Mouse (Mus musculus): ENCODE results near the gene Mipep. TPM values are rescaled to one million over a fixed set of nuclear protein-coding genes. Genes with fewer than 3 reads are reported as not detected.

Mipep gene
- 20.9 TPM for polyA plus RNA-seq (2021)

- POLR2A ChIA-PET = no interaction called here
- in situ Hi-C loops (cut with MboI; ENCODE audit: low pct_unique_long_range_greater_than_20kb) = no loop called here
- CTCF ChIA-PET = interaction anchor here (1.0 to 3.4 kb wide), 3 partner anchors 14 to 47 kb away, joined by 3 to 13 read pairs (median 4); no protein-coding TSS in a partner anchor
- H3K27me3 ChIP-seq = no peaks in the 10 kb centered on the region
- ATAC-seq (peak; percentile 83), DNase-seq (ENCODE audit: low read depth, low spot score) (peak; percentile 61)
- peak; percentile 98 for TF ChIP-seq CTCF (IDR thresholded peaks at IDR 0.05)
These were observed at the start of gene Mipep for GRCm38 (mm10) chr14:60784427-60785315. TSS of gene Mipep (plus strand) at chr14:60784573.

GRCm38 (mm10) chr14:60735206-60735605 is 49.2 kb upstream of the Mipep start:
- POLR2A ChIA-PET = no interaction called here
- TF ChIP-seq CTCF (IDR thresholded peaks at IDR 0.05) = no peak

GRCm38 (mm10) chr14:60735848-60736547 is 48.4 kb upstream of the Mipep start:
- ChIA-PET POLR2A (no interaction called here), CTCF (interaction anchor here (0.9 to 1.1 kb wide), 2 partner anchors 24 to 31 kb away, joined by 3 to 6 read pairs; no protein-coding TSS in a partner anchor)
- H3K27me3 ChIP-seq = no peaks in the 10 kb centered on the region
- no peak for TF ChIP-seq CTCF (IDR thresholded peaks at IDR 0.05)
- ATAC-seq (no peak), DNase-seq (ENCODE audit: low read depth, low spot score) (no peak)
- in situ Hi-C loops (cut with MboI; ENCODE audit: low pct_unique_long_range_greater_than_20kb) = no loop called here

More at GRCm38 (mm10) chr14:60735206-60735605, 49.2 kb upstream of the Mipep start:
- CTCF ChIA-PET = interaction anchor here (1.1 kb wide), 2 partner anchors 24 to 35 kb away, joined by 4 to 6 read pairs; no protein-coding TSS in a partner anchor
- peak; percentile 38 for ATAC-seq
- in situ Hi-C loops (cut with MboI; ENCODE audit: low pct_unique_long_range_greater_than_20kb) = no loop called here
- no peaks in the 10 kb centered on the region for H3K27me3 ChIP-seq
- no peak for DNase-seq (ENCODE audit: low read depth, low spot score)

- no peaks in the 10 kb centered on the region for H3K27me3 ChIP-seq
- ChIA-PET CTCF (interaction anchor here (0.9 kb wide), 1 partner anchor 30 kb away, joined by 3 read pairs; no protein-coding TSS in a partner anchor), POLR2A (interaction anchor here (0.5 kb wide), 1 partner anchor 1288 kb away, joined by 14 read pairs; no protein-coding TSS in a partner anchor)
- in situ Hi-C loops (cut with MboI; ENCODE audit: low pct_unique_long_range_greater_than_20kb) = no loop called here
- no peak for TF ChIP-seq CTCF (IDR thresholded peaks at IDR 0.05)
- ATAC-seq (peak; percentile 20), DNase-seq (ENCODE audit: low read depth, low spot score) (no peak)
These were observed 47.7 kb upstream of the Mipep start for GRCm38 (mm10) chr14:60736591-60737192.

GRCm38 (mm10) chr14:60737202-60737611 is 47.2 kb upstream of the Mipep start:
- POLR2A ChIA-PET = interaction anchor here (0.5 kb wide), 1 partner anchor 1288 kb away, joined by 14 read pairs; no protein-coding TSS in a partner anchor
- DNase-seq (ENCODE audit: low read depth, low spot score) (no peak), ATAC-seq (no peak)
- CTCF ChIA-PET = interaction anchor here (0.9 to 1.5 kb wide), 3 partner anchors 29 to 47 kb away, joined by 3 read pairs; partner anchors contain the start of gene Mipep
- in situ Hi-C loops (cut with MboI; ENCODE audit: low pct_unique_long_range_greater_than_20kb) = no loop called here
- no peaks in the 10 kb centered on the region for H3K27me3 ChIP-seq
- TF ChIP-seq CTCF (IDR thresholded peaks at IDR 0.05) = no peak

- no peak for TF ChIP-seq CTCF (IDR thresholded peaks at IDR 0.05)
- H3K27me3 ChIP-seq = no peaks in the 10 kb centered on the region
- in situ Hi-C loops (cut with MboI; ENCODE audit: low pct_unique_long_range_greater_than_20kb) = no loop called here
- CTCF ChIA-PET = interaction anchor here (1.2 to 1.5 kb wide), 2 partner anchors 32 to 46 kb away, joined by 3 read pairs; partner anchors contain the start of gene Mipep
- POLR2A ChIA-PET = no interaction called here
- ATAC-seq = no peak
- no peak for DNase-seq (ENCODE audit: low read depth, low spot score)
These were observed 45.9 kb upstream of the Mipep start for GRCm38 (mm10) chr14:60738434-60738938.

GRCm38 (mm10) chr14:60739155-60739554 is 45.2 kb upstream of the Mipep start:
- ChIA-PET CTCF (no interaction called here), POLR2A (no interaction called here)
- no peaks in the 10 kb centered on the region for H3K27me3 ChIP-seq
- no peak for TF ChIP-seq CTCF (IDR thresholded peaks at IDR 0.05)
- DNase-seq (ENCODE audit: low read depth, low spot score) (no peak), ATAC-seq (no peak)
- in situ Hi-C loops (cut with MboI; ENCODE audit: low pct_unique_long_range_greater_than_20kb) = no loop called here

- ATAC-seq (no peak), DNase-seq (ENCODE audit: low read depth, low spot score) (no peak)
- TF ChIP-seq CTCF (IDR thresholded peaks at IDR 0.05) = no peak
- CTCF ChIA-PET = interaction anchor here (3.3 kb wide), 1 partner anchor 31 kb away, joined by 21 read pairs; no protein-coding TSS in a partner anchor
- in situ Hi-C loops (cut with MboI; ENCODE audit: low pct_unique_long_range_greater_than_20kb) = no loop called here
- POLR2A ChIA-PET = no interaction called here
- no peaks in the 10 kb centered on the region for H3K27me3 ChIP-seq
These were observed 44.8 kb upstream of the Mipep start for GRCm38 (mm10) chr14:60739616-60740015.

- no peak for TF ChIP-seq CTCF (IDR thresholded peaks at IDR 0.05)
- in situ Hi-C loops (cut with MboI; ENCODE audit: low pct_unique_long_range_greater_than_20kb) = no loop called here
- CTCF ChIA-PET = interaction anchor here (3.3 kb wide), 1 partner anchor 30 kb away, joined by 21 read pairs; no protein-coding TSS in a partner anchor
These were observed 43.9 kb upstream of the Mipep start for GRCm38 (mm10) chr14:60740507-60740906.

GRCm38 (mm10) chr14:60741033-60741432 is 43.3 kb upstream of the Mipep start:
- H3K27me3 ChIP-seq = no peaks in the 10 kb centered on the region
- CTCF ChIA-PET = interaction anchor here (3.3 kb wide), 1 partner anchor 30 kb away, joined by 21 read pairs; no protein-coding TSS in a partner anchor
- ATAC-seq (no peak), DNase-seq (ENCODE audit: low read depth, low spot score) (no peak)
- POLR2A ChIA-PET = no interaction called here
- TF ChIP-seq CTCF (IDR thresholded peaks at IDR 0.05) = no peak
- in situ Hi-C loops (cut with MboI; ENCODE audit: low pct_unique_long_range_greater_than_20kb) = no loop called here

More at GRCm38 (mm10) chr14:60740507-60740906, 43.9 kb upstream of the Mipep start:
- ATAC-seq (no peak), DNase-seq (ENCODE audit: low read depth, low spot score) (no peak)
- POLR2A ChIA-PET = no interaction called here
- no peaks in the 10 kb centered on the region for H3K27me3 ChIP-seq
